Mouse (Mus musculus) intestine, embryonic 16.5 days (tissue): ENCODE data around the gene Dnttip2. TPM values are rescaled to one million over a fixed set of nuclear protein-coding genes. Genes with fewer than 3 reads are reported as not detected.
"Not testable (repeated sequence)": the region's sequence is repeated elsewhere in the genome, so short reads cannot be mapped to it uniquely, and the experiment has no call there.

Experiments
- ATAC-seq: fragments of 200-750 bp; cut with Nextera tagmentation; 2 replicates; pipeline ENCODE4 v1.8.0; 2017; ENCODE audit warnings: moderate TSS enrichment, moderate library complexity
- H3K27ac ChIP-seq: fragments of 300-500 bp; sonication (generic); 2 replicates; pipeline ENCODE4 v1.5.1; 2014; ENCODE audit warnings: mild to moderate bottlenecking, low read length
- H3K27me3 ChIP-seq: fragments of 300-500 bp; sonication (generic); replicated peaks from 2 replicates; pipeline ENCODE4 v1.6.1; 2014; ENCODE audit warnings: low read length, control low read depth, mixed read lengths; ENCODE audit not compliant: control insufficient read depth, insufficient read depth
- H3K36me3 ChIP-seq: fragments of 300-500 bp; sonication (generic); 2 replicates; pipeline ENCODE4 v1.6.1; 2014; ENCODE audit warnings: low read length, control low read depth; ENCODE audit not compliant: control insufficient read depth, insufficient read depth
- H3K4me1 ChIP-seq: fragments of 300-500 bp; sonication (generic); 2 replicates; pipeline ENCODE4 v1.6.1; 2014; ENCODE audit warnings: low read length, control low read depth, mixed read lengths; ENCODE audit not compliant: control insufficient read depth, insufficient read depth
- H3K4me2 ChIP-seq: fragments of 300-500 bp; sonication (generic); 2 replicates; pipeline ENCODE4 v1.6.1; 2014; ENCODE audit warnings: low read depth, low read length, control low read depth
- H3K4me3 ChIP-seq: fragments of 300-500 bp; sonication (generic); 2 replicates; pipeline ENCODE4 v1.5.1; 2014; ENCODE audit warnings: mild to moderate bottlenecking, low read length
- H3K9ac ChIP-seq: fragments of 300-500 bp; sonication (generic); 2 replicates; pipeline ENCODE4 v1.6.1; 2014; ENCODE audit warnings: low read depth, low read length
- H3K9me3 ChIP-seq: fragments of 300-500 bp; sonication (generic); 2 replicates; pipeline ENCODE4 v1.6.1; 2016; ENCODE audit warnings: low read length, control low read depth; ENCODE audit not compliant: control insufficient read depth
- WGBS: fragments of 180-500 bp; shearing (Covaris S2); extraction: QIAGEN DNeasy Blood & Tissue Kit; methylation state at CpG from one replicate; pipeline ENCODE4 v1.1.7; 2014; 5-methylcytosine and 5-hydroxymethylcytosine counted together
- polyA plus RNA-seq: library from polyadenylated mRNA; unstranded; fragments of >200 nt; fragmentation: Nextera tagmentation; extraction: Ambion mirVana; gene quantifications from 2 replicates; pipeline ENCODE4 v1.2.1, GENCODE M21; 2015

Gene Dnttip2
- polyA plus RNA-seq, 1 experiment from 2014 or later = 69.2 TPM

DNA sequence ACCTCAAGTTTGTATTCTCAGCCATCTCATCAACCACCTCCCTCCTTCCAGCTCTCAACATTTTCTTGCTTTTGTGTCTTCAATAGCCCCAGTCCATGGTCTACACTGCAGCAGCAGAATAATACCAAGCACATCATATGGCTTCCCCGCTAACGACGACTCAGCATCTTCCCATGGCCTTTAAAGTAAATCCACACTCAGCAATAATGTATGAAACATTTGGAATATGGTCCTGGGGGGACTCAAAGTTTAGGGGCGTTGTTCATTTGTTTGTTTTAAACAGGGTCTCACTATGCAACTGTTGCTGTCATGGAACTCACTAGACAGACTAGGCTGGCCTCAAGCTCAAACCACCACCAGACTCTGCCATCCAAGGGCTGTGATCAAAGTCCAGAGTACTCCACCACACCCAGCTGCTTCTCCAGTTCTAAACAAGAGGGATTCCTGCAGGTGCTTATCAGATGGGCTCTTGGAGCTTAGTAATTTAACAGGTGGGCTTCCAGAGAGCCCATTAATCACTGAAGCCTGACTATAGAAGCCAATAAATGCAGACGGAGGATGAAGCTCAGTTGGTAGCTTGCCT lies 14.5 kb downstream of the Dnttip2 start:
- WGBS = 77% methylated on average over 5 of the region's 5 CpGs
- peak; percentile 43 for ATAC-seq
- H3K4me3 ChIP-seq = no peak overlapping the region
- H3K9me3 ChIP-seq = no peaks in the 10 kb centered on the region
- H3K9ac ChIP-seq = no peak overlapping the region
- no peaks in the 10 kb centered on the region; the same call in 1 of the 2 replicates for H3K36me3 ChIP-seq
- peaks cover 9% of the 10 kb centered on the region for H3K4me1 ChIP-seq
- peak overlapping the region; percentile 53; the same call in 1 of the 2 replicates for H3K27ac ChIP-seq
- no peak overlapping the region for H3K4me2 ChIP-seq
- H3K27me3 ChIP-seq = no peaks in the 10 kb centered on the region

DNA sequence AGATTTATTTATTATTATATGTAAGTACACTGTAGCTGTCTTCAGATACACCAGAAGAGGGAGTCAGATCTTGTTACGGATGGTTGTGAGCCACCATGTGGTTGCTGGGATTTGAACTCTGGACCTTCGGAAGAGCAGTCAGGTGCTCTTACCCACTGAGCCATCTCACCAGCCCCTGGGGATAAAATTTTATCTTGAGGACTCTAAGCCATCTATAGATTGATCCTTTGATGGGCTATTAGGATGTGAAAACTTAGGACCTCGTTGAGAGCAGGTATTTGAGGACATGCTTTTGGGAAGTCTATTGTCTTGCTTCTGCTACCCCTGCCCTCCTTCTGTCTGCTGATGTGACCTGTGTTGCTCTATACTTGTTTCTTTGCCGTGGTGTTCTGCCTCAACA lies 15.2 kb downstream of the Dnttip2 start:
- WGBS = 72% methylated on average over 3 of the region's 4 CpGs
- not testable (repeated sequence) for H3K27me3 ChIP-seq, ATAC-seq, H3K9ac ChIP-seq, H3K4me2 ChIP-seq, H3K9me3 ChIP-seq, H3K4me3 ChIP-seq, H3K36me3 ChIP-seq
- peaks cover 11% of the 10 kb centered on the region for H3K4me1 ChIP-seq
- peak overlapping the region; percentile 74; the same call in 1 of the 2 replicates for H3K27ac ChIP-seq

DNA sequence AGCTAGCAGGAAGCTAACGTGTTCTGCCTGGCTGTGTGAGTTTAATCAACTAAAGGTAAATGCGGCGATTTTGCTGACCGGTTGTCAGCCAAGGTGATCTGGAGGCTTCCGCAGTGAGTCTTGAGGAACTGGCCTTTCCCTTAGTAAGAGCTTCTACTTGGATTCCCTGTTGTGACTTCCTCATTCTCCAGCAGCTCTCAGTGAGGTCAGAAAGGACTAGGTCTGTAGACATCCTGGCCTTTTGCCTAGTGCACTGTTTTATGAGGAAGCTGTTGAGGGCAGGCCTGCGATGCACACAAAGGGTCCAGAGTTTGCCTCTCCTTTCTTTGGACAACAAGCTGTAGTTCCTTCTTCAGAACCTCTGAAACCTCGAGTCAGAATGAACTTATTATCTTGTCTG lies 16.5 kb downstream of the Dnttip2 start:
- H3K36me3 ChIP-seq = no peaks in the 10 kb centered on the region; the same call in 1 of the 2 replicates
- H3K27me3 ChIP-seq = no peaks in the 10 kb centered on the region
- no peak overlapping the region for H3K9ac ChIP-seq
- 65% methylated on average over 7 of the region's 7 CpGs for WGBS
- peaks cover 12% of the 10 kb centered on the region for H3K4me1 ChIP-seq
- H3K27ac ChIP-seq = peak overlapping the region; percentile 74
- ATAC-seq = no peak
- no peaks in the 10 kb centered on the region for H3K9me3 ChIP-seq
- H3K4me2 ChIP-seq = no peak overlapping the region
- no peak overlapping the region for H3K4me3 ChIP-seq

DNA sequence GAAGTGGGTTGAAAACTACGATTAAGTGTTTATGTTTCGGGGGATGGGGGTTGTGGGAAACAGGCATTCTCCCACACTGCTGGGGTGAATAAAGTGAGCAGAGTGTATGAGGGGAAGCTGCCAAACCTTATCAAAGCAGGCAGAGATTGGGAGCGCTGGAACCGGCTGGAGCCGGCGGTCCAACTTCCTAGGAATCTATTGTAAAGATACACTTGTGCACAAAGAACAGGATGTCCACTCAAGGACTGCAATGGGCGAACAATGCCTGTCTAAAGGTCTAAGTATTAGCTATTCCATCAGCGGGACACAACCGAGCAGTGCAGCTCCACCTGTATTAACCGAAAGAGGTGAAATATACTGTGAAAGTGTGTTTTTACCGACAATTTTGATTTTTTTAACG lies 17.6 kb downstream of the Dnttip2 start:
- peak overlapping the region; percentile 61; the same call in 1 of the 2 replicates for H3K27ac ChIP-seq
- H3K9ac ChIP-seq = no peak overlapping the region
- no peaks in the 10 kb centered on the region for H3K36me3 ChIP-seq
- 56% methylated on average over 12 of the region's 12 CpGs for WGBS
- no peaks in the 10 kb centered on the region for H3K27me3 ChIP-seq
- H3K9me3 ChIP-seq = no peaks in the 10 kb centered on the region
- peaks cover 12% of the 10 kb centered on the region for H3K4me1 ChIP-seq
- ATAC-seq = no peak
- H3K4me2 ChIP-seq = no peak overlapping the region
- H3K4me3 ChIP-seq = no peak overlapping the region

DNA sequence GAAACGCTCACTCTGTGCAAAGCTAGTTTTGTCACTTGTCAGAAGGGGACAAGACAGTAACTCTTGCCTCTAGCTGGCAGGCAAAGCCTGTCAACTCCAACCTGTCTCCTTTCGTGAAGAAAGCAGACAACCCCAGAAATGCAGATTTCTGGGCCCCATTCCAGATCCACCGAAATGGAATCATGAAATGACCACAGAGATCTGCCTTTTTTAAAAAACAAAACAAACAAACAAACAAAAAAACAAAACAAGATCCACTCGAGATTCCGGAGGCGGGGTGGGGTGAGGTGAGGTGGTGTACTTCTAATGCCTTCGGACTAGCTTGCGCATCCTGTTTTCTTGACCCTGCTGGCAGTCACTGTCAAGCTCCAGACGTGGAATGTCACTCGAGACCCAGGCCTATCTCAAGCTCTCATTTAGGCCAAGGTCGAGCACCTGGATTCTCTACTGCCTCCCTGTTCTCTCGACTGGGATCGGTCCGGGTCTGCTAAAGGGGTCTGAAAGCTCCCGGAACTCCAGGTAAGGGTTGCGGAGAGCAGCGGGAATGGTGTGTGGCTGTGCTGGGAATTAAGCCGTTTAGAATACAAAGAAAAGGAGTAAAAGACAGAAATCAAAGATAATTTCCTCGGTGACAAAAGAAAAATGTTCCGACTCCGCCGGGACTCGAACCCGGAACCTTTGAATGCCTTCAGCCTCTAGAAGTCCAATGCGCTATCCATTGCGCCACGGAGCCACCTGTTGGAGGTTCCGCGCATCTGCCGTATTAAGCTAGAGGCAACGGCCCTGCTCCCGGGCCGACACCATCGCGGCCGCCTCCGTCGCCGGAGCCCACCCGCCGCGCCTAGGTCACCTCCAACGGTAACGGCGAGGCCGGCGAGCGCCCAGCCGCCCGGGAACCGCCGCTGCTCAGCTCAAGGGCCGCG lies 18.4 kb downstream of the Dnttip2 start:
- H3K27ac ChIP-seq = peak overlapping the region; percentile 94
- H3K4me3 ChIP-seq = peak overlapping the region; percentile 90
- peak; percentile 83 for ATAC-seq
- peak overlapping the region; percentile 76 for H3K4me2 ChIP-seq
- H3K9ac ChIP-seq = peak overlapping the region; percentile 92
- 8% methylated on average over 54 of the region's 54 CpGs for WGBS
- H3K4me1 ChIP-seq = peaks cover 12% of the 10 kb centered on the region
- no peaks in the 10 kb centered on the region for H3K27me3 ChIP-seq
- no peaks in the 10 kb centered on the region for H3K36me3 ChIP-seq
- no peaks in the 10 kb centered on the region for H3K9me3 ChIP-seq

DNA sequence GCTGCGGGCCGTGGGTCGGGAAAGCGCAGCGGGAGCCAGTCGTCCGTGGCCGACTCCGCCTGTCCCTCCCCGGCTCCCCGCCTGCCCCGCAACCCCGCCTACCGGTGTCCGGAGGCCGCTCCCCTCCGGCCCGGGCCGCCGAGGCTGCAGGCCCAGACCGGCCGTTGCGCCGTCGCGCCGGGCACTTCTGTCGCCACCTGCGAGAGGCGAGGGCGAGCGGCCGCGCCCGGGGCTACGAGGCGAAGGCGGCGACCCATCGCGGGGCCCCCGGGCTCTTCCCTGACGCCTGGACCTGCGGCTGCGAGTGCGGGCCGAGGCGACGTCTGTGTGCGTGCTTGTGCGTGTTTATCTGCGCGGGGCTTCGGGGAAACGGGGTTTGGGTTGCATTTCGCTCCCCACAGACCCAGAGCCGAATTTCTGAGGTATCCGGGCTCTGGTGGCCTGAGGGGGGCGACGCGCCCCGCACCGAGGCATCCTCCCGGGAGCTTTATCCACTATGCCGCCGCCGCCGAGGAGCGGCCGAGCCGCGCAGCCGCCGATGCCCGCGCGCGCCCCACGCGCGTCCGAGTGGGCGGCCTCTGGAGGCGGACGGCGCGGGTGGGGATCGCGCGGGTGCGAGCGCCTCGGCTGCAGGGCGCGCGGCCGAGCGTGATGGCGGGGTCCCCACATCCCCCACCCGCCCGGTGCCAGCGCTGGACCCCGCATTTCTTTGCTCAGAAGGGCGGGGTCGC lies 19.2 kb downstream of the Dnttip2 start:
- WGBS = under 1% methylated on average over 85 of the region's 105 CpGs
- Histone ChIP-seq H3K9me3 (no peaks in the 10 kb centered on the region), H3K36me3 (no peaks in the 10 kb centered on the region), H3K27ac (peak overlapping the region; percentile 94), H3K9ac (peak overlapping the region; percentile 92), H3K4me3 (peak overlapping the region; percentile 90), H3K4me1 (peaks cover 12% of the 10 kb centered on the region), H3K4me2 (peak overlapping the region; percentile 76), H3K27me3 (no peaks in the 10 kb centered on the region)
- peak; percentile 86 for ATAC-seq

DNA sequence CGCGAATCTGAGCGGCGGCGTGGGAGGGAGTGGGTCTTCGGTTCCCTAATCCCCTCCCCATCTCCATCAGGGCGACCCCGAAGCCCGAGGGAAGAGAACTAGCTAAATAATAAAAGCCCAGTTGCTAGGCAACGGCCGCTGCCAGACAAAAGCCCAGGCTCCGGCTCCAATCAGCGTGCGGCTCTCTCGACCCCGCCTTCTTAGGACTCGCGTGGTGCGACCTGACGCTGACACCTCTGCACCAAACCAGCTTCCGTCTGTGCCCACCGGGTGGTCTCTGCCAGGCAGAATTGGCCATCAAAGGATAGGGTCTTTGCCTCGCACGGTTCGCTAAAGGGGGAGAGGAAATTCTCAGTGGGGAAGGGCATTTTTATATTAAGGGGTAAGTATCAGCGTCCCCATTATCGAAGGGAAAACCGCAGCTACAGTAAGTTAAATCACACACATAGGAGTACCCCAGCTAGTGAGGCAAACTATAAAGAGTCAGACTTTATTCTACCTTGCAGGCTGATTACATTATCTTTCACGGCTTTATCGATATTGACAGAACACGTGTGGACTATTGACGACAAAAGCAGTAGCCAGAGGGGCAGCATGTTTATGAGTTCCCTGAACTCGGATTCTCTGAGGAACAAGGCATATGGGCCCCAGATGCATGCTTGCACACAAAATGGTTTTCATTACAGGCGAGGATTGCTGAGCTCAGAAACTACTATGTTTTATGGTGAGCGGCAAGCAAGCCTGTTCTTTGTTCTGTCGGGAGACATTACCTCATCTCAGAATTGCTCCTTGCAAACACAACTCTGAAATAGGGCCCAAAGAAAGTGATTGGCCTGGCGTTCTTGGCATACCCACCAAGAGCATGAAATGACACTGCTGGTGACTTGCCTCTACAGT lies 20.0 kb downstream of the Dnttip2 start, which contains the start of gene Bcar3:
Gene Bcar3, plus strand, starts transcription at position 183 of the 897 bp plus-strand sequence.
- Histone ChIP-seq H3K27ac (peak within 1 kb of the TSS; percentile 94), H3K4me3 (peak within 1 kb of the TSS; percentile 90), H3K9me3 (no peaks in the 10 kb centered on the region), H3K4me1 (peaks cover 12% of the 10 kb centered on the region), H3K36me3 (no peaks in the 10 kb centered on the region), H3K9ac (peak within 1 kb of the TSS; percentile 92), H3K4me2 (peak within 1 kb of the TSS; percentile 76), H3K27me3 (no peaks in the 10 kb centered on the region)
- ATAC-seq = peak; percentile 59
- 3% methylated on average over 37 of the region's 37 CpGs for WGBS

DNA sequence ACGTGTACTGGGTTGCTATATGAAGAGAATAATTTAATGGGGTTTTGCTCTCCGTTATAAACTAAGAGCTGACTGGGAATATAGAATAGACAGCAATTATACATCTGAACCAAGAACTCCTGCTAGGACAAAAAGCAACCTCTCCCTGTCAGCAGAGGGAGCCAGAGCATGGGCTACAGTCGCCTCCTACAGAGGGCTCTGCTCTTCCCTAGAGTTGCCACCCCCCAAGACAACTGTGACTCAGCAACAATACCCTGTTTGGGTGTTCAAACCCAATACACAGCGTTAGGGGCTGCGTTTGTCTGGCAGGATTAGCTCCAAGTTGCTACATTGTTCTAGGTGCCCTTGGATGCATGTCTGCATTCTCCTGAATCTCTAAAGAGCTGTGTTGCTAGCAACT lies 21.3 kb downstream of the Dnttip2 start:
- no peak for ATAC-seq
- H3K9me3 ChIP-seq = no peaks in the 10 kb centered on the region
- no peak overlapping the region for H3K4me2 ChIP-seq
- H3K27me3 ChIP-seq = no peaks in the 10 kb centered on the region
- H3K4me1 ChIP-seq = peaks cover 12% of the 10 kb centered on the region
- H3K36me3 ChIP-seq = no peaks in the 10 kb centered on the region
- H3K27ac ChIP-seq = no peak overlapping the region
- H3K9ac ChIP-seq = no peak overlapping the region
- 13% methylated on average over 5 of the region's 5 CpGs for WGBS
- H3K4me3 ChIP-seq = no peak overlapping the region
